Mouse (Mus musculus): ENCODE results near the gene Cers1.

Gene Cers1

DNA sequence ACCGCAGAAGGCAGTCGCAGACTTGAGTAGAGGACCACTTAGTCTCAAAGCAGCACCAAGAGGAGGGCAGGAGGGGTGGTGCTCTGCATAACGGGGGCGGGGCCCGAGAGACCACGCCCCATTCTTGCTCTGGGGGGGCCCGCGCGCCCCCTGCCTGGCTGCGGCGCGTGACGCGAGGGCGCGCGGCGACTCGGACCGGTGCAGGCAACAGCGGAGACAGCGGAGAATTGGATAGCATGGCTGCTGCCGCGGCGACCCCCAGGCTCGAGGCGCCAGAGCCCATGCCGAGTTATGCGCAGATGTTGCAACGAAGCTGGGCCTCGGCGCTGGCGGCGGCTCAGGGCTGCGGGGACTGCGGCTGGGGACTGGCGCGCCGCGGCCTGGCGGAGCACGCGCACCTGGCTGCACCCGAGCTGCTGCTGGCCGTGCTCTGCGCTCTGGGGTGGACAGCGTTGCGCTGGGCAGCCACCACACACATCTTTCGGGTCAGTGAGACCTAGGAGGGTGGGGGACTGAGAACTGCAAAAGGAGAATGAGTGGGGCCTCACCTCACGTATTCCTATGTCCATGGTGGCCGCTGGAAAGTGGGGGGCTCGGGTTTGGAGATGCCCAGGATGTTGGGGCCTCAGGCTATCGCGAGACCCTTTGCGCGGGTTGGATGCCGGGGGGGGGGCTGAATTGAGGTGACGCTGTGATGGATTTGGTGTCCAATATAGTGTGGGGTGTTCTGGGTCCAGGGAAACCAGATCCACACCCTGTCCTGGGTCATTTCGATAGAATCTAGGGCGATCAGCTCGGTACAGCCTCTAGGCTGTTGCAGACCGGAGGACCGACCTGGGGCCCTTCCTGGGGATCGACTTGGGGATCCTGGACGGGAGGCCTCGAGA, at the start of gene Cers1:
Gene Cers1, plus strand, starts transcription at position 152 of the 887 bp plus-strand sequence.
- no peak for DNase-seq (ENCODE audit: low read depth, low spot score)

DNA sequence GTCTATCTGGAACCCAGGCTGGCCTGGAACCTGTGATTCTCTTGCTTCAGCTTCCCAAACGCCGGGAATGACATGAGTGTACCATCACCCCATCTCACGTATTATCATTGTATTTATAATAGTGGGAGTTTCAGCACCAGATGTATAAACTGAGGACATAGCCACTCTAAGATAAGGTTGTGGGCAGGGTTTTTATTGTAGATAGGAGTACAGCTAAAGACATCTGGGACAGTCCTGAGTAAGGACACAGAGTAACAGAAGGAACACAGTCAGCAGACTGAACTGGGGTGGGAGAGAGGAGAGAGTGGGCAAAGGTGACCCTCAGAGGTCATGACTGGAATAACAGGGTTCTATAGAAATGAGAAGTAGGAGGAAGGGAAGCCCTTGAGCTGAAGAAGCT, 47.9 kb upstream of the Cers1 start:
- no peak for DNase-seq (ENCODE audit: low read depth, low spot score)

DNA sequence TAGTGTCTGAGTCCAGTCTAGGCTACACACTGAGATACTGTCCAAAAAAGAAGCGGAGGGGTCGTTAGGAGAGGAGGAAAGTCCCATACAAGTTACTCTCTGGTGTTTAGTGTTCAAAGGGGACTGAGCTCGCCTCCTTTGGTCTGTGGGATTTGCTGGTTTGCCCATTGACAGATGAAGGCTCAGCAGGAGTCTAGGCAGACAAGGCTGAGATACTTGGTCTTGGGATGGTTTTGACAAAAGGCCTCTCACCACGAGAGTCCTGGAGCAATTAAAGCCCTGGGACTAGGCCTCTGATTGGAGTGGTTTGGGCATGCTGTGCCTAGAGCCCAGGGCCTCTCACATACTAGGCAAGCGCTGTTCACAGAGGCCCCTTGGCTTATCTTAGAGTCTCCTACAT, 47.3 kb upstream of the Cers1 start:
- DNase-seq (ENCODE audit: low read depth, low spot score): no peak

DNA sequence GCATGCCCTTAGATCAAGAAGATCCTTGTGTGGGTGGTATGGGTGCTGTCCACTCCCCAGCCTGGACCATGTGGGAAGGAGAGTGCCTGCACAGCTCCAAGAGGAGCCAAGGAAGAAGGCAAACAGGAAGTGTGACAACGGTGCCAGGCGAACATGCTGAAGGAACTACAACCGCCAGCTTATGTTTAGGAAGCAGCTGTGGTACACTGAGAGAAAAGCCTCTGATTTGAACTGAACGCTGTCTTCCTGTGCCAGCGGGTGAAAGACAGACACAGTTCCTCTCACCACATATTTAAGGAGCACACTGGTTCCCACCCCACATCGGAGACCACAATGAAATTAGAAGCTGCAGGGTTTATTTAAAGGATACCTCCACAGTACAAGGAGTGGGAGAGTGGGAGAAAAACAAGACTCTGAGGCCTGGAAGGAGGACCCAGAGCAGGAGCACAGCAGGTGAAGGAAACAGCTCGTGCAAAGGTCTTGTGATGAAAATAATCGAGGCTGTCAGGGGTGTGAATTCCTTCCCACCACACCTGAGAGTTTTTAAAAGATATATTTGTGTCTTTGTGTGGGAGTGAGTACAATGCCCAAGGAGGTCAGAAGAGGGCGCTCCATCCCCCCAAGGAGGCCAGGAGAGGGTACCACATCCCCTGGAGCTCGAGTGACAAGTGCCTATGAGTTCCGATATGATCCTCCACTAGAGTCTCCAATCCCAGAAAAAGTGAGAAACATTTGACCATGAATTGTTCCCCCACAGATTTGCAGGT, 46.6 kb upstream of the Cers1 start:
- DNase-seq (ENCODE audit: low read depth, low spot score): no peak

DNA sequence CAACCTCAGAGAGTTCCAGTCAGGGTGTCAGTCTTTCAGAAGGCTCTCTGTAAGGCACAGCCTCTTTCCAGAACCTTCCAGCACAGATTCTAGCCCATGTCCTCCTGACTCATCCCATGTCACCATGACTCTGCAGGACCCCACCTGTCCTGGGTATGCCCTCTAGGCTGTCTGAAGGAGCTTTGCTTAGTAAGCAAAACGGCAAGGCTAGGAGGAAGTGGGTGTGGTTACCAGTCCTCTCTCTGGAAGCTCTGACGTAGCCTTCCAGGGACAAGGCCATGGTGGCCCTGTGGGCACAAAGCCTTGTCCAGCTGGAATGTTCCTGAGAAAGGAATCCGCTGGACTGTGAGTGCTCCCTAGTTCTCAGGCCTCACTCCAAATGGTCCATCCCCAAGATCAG, 42.6 kb upstream of the Cers1 start:
- DNase-seq (ENCODE audit: low read depth, low spot score): no peak

DNA sequence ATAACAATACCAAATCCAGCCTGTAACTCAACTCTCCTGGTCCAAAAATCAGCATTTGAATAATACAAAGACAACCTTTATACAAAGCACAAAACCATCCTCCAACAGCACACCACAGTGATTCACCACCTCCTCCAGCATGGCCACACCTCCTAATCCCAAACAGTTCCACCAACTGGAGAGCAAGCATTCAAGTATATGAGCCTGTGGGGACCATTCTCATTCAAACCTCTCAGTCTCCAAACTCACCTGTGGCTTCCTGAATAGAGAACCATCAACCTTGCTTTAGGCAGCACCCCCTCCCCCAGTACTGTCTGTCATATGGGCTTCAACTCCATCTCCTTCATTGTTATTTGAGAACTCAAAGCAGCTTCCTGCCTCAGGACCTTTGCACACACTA, 41.2 kb upstream of the Cers1 start:
- no peak for DNase-seq (ENCODE audit: low read depth, low spot score)

DNA sequence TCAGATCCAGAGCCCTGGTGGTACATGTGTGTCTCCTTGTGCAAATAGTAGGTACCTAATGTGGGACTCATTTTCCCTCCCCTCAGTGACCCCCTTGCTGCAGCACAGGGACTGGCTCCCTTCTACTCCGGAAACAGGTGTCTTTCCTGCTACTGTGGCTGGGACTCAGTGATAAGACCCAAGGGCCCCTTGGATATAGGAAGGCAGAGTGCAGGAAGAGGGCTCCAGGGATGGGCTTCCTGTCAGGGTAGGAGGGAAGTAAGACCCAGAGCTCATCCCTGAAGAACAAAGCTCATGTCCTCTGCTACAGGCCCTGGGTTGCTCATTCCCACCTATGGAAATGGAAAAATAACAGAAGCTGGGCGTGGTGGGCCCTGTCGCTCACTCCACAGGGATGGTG, 39.1 kb upstream of the Cers1 start:
- DNase-seq (ENCODE audit: low read depth, low spot score): no peak

DNA sequence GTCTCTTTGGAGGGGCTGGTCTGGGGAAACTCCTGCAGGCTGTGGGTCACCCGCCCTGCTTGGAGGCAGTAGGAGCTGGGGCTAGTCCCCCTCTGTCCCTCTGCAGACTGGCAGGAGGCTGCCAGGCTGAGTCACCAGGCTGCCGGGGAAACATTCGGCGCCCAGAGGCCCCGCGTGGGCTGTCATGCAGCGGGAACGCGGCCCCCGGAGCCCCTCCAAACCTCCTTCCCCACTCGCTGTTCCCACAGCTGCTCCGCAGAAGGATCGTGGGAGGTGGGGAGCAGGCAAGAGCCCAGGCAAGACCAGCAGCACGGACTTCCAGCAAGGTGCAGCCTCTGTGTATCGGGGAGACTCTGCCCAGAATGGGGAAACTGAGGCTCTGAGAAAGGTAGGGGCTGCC, 37.4 kb upstream of the Cers1 start:
- no peak for DNase-seq (ENCODE audit: low read depth, low spot score)

DNA sequence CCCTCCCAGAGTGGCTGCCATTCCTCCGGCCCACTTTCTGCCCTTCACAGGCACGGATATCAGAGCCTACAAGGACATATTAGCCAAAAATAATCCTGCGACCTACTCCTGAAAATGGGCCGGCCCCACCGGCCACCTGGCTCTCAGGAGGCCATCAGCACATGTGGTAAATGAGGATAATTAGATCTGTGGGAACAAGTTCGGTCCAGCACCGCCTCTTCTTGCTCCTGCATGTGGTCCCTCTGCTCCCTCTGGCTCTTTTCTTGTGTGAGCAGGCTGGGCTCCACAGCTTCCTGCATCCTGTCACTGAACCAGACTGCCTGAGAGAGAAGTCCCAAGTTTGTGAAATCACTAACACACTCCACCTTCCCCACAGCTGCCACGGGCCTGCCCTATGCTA, 36.3 kb upstream of the Cers1 start:
- no peak for DNase-seq (ENCODE audit: low read depth, low spot score)

DNA sequence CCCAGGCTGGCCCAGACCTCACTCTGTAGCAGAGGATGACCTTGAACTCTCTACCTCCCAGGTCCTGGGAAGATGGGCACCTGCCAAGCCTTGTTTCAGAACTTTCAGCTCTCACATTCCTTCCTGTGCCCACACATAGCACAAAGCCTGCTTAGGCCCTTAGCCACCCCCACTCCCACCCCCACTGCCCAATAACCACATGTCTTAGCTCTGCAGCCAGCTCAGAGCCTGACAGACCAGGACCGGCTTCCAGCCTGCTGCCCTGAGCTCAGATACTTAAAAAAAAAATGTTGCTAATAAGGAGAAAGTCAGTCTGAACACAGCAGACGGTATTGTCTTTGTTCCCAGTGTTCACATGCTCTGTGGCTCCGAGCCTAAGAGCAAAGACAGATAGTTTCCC, 34.6 kb upstream of the Cers1 start:
- DNase-seq (ENCODE audit: low read depth, low spot score): no peak

DNA sequence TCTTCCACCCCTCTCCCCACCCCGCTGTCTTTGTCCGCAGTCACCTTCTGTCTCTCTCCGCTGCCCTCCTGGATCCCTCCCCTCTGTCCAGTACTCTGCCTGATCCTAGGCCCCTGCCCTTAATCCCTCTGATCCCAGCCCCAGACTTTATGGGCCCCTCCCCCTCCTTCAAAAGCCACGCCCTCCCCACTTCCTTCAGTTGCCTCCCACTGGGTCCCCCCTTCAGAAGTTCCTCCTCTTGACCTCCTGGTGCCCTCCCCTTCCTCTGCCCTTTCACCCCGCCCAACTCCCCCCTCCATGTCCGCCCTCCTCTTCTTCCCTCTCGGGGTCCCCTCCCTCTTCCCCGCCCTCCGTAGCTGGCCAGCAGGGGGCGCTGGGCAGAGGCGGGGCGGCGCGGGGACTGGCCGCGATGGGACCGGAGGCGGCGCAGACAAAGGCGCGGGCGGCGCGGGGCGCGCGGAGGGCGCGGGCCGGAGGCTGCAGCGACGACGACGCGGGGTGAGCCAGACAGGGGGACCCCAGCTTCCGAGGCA, 32.9 kb upstream of the Cers1 start, which contains the start of gene Homer3:
Gene Homer3, plus strand, starts transcription at position 225 of the 533 bp plus-strand sequence.
- peak; percentile 84 for DNase-seq (ENCODE audit: low read depth, low spot score)

DNA sequence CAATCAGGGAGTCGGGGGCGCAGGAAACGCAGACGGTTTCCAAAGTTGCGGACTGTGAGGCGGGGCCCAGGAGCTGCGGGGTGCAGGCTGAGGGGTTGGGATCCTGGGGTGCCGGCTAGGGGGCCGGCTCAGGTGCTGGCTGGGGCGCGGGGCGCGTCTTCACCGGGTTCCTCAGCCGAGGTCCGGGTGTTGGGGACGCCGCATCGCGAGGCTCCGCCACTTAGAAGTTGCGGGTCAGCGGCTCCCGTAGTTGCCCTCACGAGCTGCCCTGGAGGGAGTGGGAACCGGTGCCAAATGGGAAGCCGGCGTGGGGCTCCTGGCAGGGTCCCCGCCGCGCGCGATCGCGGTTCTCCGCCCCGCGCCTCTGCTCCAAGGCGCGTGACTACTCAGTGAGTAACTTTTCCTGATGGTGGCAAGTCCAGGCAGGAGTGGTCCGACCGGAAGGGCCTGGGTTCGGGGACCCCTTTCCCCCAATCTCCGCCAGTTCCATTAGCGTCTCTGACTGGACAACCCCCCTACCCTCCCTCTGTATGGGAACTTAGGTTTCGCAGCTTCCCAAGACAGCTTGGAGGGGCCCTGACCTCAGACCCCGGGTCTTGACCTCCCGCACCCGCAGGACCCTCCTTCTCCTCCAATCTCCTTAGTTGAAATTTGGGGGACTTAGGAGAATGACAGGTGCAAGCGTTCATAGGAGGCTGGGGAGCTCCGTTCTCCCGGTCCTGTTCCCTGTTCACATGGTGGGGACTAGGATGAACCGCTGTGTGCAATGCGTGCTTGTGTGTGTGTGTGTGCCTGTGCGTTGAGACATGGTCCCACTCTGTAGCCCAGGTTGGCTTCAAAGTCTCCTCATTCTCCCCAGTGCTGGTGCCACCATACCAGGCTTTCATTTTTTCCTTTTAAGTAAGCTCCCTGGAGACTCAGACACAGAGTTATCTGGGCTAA, 32.2 kb upstream of the Cers1 start:
- no peak for DNase-seq (ENCODE audit: low read depth, low spot score)

DNA sequence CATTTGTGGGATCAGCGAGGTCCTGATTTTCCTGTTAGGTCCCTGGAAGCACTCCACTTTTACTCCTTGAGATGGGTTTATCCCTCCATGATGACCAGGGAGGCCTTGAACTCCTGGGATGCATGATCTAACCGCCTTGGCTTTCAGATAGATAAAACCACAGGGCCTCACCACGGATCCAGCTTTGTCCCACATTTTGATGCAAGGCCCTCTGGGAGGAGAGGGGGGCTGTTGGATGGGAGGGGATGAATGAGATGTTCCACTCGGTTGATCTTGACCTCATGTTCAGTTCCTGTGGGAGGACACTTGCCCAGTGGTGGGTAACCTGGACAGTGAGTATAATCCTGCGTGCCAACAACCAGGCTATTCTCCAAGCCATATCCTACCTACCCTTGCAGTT, 31.2 kb upstream of the Cers1 start:
- no peak for DNase-seq (ENCODE audit: low read depth, low spot score)

DNA sequence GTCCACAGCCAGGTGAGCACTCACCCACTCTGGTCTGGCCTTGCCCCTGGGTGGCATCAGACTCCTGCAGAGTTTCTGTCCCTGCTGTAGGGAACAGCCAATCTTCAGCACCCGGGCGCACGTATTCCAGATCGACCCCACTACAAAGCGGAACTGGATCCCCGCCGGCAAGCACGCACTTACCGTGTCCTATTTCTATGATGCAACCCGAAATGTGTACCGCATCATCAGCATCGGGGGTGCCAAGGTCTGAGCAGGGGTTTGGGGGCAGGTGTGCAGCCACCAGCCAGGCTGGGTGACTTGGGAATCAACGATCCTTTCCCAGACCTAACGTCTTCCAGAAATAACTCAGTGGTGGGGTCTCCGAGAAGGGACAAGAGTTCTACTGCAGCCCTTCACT, 30.3 kb upstream of the Cers1 start:
- no peak for DNase-seq (ENCODE audit: low read depth, low spot score)

DNA sequence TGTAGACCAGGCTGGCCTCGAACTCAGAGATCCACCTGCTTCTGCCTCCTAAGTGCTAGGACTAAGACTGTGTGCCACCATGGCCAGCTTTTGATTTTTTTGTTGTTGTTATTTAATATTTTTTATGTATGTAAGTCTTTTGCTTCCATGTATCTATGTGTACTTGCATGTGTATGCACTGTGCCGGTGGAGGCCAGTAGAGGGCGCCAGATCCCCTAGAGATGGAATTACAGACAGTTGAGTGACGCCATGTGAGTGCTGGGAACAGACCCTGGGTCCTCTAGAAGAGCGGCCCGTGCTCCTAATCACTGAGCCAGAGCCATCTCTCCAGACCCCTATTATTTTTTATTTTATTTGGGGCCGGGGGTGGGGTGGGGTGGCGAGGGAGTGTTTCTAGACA, 28.8 kb upstream of the Cers1 start:
- no peak for DNase-seq (ENCODE audit: low read depth, low spot score)

DNA sequence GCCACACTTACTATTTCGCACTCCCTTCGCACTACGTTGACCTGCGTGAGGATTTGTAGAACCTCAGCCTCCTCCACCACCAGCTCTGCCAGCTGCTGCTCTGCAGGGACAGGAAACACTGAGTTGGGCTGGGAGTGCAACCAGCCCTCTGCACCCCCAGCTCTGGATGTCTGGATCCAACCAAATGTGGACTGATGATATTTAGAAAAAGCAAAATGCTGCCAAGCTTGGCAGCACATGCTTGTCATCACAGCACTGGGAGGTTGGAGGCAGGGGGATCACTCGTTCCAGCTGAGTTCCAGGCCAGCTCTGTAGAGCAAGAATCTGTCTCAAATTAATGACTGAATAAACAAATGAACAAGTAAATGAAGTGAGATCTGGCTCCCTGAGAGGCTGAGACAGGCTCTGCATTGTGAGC, 21.6 kb upstream of the Cers1 start:
- no peak for DNase-seq (ENCODE audit: low read depth, low spot score)

DNA sequence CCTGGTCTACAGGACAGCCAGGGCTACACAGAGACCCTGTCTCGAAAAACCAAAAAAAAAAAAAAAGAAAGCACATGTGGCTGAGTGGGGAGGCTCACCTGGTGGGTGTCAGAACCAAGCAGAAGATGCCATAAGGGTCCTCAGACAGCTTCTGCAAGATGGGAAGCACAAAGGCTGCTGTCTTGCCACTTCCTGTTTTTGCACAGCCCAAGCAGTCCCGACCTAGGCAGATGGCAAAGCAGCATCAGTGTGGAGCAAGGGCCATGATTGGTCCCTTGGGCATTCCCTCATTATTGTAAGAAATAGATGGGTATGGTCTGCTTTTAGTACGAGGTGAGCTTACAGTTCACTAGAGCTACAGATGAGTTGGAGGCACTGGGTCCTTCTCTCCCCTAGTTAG, 14.7 kb upstream of the Cers1 start:
- DNase-seq (ENCODE audit: low read depth, low spot score): no peak

DNA sequence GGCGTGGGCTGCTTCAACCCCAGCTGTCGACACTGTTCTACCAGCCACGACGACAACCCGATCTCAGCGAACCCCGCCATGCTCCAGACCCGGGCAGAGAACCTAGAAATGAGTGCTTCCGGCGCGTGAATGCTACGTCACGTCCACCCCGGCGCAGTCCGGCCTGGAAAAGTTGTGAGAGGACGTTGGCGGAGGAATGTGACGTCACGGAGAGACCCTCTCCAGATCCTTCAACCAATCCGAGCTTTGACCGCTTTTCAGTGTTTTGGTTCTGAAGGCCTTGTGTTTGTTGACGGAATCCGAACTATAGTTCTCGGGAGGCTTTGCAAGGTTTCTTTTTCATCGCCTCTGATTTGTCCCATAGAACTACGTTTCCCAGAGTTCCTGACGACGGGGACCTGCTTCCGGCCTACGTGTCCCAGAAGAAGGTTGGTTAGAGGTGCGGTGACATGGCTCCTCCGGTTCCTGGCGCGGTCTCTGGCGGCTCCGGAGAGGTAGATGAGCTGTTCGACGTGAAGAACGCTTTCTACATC, 13.2 kb upstream of the Cers1 start, which contains the start of the genes Ddx49 and Cope:
Gene Ddx49, minus strand, starts transcription at position 132 of the 533 bp plus-strand sequence.
Gene Cope, plus strand, starts transcription at position 161 of the 533 bp plus-strand sequence.
- peak; percentile 89 for DNase-seq (ENCODE audit: low read depth, low spot score)

DNA sequence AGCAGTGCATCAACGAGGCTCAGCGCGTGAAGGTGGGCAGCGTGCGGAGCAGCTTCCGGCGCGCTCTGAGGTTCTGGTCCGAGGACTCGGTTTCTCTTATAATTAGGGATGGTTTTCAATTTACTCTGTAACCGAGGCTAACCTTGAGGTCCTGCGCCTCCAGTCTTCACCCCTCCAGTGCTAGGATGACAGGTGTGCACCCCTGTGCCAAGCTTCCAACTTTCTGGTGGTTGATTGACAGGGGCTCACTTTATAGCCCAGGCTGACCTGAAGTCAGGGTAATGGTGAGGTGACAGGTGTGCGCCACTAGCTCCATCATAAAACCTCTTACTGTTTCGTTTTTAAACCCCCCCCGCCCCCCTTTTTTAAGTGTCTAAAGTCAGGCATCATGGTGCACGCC, 12.7 kb upstream of the Cers1 start:
- no peak for DNase-seq (ENCODE audit: low read depth, low spot score)

DNA sequence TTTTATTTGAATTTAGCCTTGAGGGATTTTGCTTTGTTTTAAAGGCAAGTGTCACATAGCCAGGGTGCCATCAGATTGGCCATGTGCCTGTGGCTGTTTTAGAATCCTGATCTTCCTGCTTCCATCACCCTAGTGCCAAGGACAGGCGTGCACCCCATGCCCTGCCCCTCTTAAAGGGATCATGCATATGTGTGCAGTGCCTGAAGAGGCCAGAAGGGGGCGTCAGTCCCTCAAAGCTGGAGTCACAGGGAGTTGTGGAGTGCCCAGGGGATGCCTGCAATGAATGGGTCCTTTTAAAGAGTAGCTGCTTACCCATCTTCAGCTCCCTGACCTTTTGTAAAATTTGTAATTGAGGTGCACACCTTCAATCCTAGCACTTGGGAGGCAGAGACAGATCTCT, 6.3 kb upstream of the Cers1 start:
- DNase-seq (ENCODE audit: low read depth, low spot score): no peak

DNA sequence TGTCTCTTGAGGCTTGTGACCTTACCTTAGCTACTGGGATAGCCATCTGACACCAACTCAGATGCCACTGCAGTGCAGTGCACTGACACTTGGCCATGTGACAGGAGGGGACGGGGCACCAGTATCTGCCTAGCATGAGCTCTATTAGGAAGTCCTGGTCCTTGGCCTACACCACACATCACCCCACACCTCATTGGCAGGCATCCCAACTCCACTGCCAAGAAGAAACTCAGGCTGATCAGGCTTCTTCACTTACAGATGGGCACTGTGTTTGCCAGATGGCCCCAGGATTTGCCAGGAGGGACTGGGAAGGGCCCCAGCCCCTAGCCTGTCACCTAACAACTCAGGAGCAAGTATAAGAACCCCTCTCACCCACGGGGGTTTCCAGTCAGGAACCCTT, 2.2 kb upstream of the Cers1 start:
- no peak for DNase-seq (ENCODE audit: low read depth, low spot score)

Data from embryo, embryonic 11.5 days (tissue).